Mouse (Mus musculus) ovary, postnatal 36 days (tissue): ENCODE results near the gene Hoxd4.
A peak's percentile ranks its signal among the peaks of the same experiment; 100 is the strongest.

Experiments
- DNase-seq: peaks from one replicate; pipeline ENCODE4 v3.0.0; 2022; ENCODE audit warnings: low spot score, mixed read lengths

The Hoxd4 gene

DNA sequence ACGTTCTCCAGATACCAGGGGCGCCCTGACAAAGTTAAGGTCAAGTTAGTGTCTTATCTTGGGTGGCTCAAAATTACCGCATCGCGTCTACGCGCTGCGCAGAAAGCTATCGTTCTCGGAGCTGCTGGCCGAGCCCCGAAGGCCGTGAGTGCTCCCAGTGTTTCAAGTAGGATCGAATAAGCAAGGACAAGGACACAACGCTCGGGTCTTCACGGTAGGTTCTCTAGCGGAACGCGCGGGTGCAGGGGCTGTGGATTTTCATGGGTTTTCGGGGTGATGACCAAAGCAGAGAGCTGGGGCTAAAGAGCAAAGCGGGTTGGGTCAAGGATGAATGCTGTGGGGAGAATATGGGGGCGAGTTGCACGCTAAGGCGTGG is 32.1 kb upstream of the Hoxd4 start:
- no peak for DNase-seq

- DNase-seq: no peak
These were observed 31.7 kb upstream of the Hoxd4 start for GRCm38 (mm10) chr2:74679980-74680379.

- DNase-seq: no peak
These were observed 30.9 kb upstream of the Hoxd4 start for GRCm38 (mm10) chr2:74680561-74681398.

DNA sequence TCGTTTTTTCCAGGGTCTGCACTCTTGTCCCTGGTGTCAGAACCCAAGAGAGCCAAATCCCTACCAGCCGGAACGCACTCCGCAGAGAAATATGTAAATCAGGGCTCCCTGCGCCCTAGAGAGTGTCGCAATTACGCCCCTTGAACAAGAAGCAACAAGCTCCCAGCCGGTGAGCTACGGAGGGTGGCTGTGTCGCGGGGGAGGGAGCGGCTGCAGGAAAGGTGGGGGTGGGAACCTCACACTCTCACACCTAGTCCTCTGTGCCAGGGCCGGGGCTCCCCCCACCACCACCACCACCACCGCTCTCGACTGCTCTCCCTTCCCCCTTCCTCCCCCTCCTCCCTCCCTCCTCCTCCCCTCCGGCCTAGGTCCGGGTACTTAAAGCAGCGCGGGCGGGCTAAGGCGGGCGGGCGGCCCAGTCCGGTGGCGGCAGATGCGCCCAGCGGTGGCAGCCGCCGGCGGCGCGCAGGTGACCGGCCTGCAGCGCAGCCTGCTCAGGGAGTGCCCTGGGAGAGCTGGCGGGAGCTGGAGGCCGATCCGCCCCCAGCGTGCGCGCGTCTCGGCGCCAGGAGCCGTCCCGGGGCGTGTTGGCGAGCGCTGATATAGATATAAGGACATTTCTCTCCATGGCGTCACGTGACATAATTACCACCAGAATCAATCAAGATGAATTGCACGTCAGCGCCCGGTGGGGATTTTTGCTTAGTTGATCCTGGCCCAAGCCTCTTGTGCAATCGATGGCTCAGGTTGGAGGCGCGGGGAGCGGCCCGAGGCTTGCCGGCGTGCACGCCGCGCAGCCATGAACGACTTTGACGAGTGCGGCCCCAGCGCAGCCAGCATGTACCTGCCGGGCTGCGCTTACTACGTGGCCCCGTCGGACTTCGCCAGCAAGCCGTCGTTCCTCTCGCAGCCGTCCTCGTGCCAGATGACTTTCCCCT is 29.9 kb upstream of the Hoxd4 start:
- no peak for DNase-seq

DNA sequence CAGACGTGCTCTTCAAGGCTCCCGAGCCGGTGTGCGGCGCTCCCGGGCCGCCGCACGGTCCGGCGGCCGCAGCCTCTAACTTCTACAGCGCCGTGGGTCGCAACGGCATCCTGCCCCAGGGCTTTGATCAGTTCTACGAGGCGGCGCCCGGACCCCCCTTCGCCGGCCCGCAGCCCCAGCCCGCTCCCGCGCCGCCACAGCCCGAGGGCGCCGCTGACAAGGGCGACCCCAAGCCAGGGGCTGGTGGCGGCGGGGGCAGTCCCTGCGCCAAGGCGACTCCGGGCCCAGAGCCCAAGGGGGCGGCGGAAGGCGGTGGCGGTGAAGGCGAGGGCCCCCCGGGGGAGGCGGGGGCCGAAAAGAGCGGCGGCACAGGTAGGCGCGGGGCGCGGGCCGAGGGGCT is 28.9 kb upstream of the Hoxd4 start:
- no peak for DNase-seq

DNA sequence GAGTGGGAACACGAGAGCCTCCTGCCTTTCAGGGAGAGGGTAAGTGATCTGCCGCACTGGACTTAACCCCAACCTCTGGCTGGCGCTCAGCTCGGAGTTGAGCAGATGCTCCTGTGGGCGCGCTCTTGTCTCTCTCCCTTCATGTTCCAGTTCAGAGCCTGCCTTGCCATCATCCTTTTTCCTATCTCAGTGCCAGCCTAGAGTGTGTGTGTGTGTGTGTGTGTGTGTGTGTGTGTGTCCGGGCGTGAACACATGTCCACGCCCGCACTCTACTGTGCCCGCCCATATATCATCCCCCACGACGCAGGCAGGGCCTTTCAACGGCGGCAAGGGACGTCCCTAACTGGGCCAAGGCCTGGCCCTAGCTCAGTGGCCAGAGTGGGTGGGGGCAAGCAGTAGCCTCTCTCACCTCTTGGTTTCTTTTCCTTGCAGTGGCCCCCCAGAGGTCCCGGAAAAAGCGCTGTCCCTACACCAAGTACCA is 28.2 kb upstream of the Hoxd4 start:
- no peak for DNase-seq

GRCm38 (mm10) chr2:74684106-74684505 is 27.6 kb upstream of the Hoxd4 start:
- DNase-seq: no peak

- no peak for DNase-seq
These were observed 26.6 kb upstream of the Hoxd4 start for GRCm38 (mm10) chr2:74685059-74685603.

DNA sequence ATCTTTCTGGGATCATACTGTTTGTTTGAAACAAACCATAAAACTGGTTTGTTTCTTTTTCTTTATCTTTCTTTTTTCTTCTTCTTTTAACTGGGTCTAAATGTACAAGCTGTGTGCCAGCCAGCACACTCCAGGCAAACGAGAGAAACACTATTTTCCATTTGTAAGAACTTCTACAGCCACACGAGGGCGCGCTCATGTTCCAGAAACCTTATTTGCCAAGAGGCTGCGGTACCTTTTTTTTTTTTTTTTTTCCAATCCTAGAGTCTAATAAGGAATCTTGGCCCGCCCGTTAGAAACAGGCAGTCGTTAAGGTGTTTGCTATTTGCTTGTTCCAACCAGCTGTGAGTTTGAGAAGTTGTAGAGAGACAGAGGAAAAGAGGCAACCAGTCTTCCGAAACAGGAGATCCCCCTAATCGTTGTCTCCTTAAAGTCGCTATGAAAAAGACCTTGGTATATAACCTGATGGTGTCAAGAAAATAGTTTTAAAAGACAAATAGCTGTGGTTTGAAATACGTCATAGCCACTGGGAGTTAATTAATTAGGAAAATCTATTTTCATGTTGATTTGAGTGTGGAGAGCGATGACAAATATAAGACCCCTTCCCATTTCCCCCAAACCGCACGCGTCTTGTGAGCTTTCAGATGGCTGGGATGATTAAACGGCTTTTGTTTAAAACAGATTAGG is 25.3 kb upstream of the Hoxd4 start:
- peak; percentile 65 for DNase-seq

DNA sequence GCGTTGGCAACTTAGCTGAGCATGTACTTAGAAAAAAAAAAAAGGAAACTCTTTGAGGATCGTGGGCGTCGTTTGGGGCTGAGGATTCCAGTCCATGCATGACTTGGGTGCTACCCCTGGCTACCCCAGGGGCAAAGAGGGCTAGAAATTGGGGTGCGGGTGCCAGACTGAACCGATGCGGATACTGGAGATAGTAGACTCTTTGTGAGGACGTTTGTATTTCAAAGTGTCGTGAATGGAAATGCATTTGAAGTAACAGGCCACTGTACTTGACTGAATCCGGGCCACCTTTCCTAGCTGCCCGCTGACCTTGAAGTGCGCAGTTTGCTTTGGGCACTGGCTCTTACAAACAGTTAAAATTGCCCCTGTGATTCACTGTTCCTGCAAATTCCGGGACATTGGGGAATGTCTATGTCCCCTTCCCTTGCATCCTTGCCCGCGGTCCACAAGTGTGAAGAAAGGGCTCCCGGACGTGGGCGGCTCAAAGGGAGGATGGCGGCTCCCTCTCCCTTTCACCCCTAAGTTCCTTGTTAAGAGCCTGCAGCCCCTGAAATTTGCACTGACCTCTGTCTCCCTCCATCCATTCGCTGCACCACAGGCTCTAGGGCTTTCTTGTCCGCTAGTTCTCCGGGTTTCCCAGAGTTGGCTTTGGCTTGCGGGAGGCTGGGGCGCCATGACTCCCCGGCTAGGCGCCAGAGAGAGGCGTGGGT is 24.6 kb upstream of the Hoxd4 start:
- no peak for DNase-seq

DNA sequence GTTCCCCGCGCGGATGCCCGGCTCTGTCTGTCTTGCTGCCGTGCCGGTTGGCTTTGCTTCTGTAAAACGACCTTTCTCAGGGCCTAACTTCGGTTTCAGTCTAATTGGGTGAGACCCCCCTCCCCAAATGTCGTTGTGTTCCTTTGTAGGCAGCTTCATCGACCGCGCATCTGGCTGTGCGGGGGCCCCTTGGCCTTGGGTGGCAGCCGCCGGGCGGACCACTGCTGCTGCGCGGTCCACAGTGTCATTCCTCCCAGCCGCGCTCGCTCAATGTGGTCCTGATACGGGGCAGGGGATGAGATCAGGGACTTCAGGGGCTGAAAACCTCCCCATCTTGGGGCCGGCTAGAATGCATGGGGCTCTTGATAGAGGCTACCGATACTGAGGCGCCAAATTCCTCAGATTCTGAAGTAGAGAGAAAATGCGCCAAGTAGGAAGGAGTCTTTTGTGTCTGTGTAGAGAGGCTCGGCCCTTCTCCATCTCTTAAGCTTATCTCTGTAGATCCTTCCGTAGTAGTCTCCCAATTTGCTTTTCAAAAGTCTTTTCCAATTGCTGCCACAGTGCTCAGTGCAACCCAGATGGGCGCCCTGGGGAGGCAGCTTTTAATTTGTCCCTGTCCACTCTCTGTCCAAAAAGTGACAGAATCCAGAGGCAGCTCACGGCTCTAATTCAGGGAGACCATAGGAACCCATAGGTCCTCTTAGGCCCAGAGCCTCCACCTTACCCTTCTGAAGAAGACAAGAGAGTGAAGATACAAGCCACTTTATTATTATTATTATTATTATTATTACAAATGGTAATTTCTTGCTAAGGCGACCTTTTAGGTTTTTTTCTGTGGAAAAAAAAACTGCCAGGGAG is 23.8 kb upstream of the Hoxd4 start:
- no peak for DNase-seq

GRCm38 (mm10) chr2:74688795-74689573 is 22.7 kb upstream of the Hoxd4 start:
- DNase-seq: no peak

DNA sequence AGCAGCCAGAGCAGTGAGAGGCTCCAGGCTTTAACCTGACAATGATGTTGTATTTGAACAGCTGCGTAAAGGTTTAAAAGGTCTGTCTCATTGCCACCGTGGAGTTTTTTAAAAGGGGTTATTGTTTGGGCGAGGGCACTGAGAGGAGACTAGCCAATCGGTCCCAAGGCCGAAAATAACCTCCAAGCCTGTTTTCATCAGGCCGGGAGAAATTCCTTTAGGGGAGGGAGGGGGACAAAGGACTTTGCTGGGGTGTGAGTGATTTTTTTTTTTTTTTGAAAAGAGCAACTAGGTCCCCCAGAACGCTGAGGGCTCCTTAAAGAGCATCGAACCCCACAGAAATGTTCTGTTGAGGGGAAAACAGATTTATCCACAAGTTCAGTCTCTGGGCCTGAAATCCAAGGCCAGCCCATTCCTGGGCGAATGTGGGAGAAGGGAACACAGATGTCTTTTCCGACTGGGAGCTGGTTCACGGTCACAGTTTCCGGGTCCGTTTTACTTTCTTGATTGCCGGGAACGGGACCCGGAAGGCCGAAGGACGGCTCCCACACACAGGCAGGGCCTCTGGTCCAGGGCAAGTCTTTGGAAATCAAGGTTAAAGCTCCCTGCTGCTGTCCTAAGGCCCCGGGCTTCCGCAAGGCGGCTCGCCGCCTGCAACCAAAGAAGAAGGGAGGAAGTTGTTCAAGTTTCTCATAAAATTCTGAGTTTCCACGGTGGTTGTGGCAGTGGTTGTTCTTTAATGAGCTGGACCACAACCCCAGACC is 22.0 kb upstream of the Hoxd4 start:
- no peak for DNase-seq

GRCm38 (mm10) chr2:74690338-74690716 is 21.4 kb upstream of the Hoxd4 start:
- no peak for DNase-seq

DNA sequence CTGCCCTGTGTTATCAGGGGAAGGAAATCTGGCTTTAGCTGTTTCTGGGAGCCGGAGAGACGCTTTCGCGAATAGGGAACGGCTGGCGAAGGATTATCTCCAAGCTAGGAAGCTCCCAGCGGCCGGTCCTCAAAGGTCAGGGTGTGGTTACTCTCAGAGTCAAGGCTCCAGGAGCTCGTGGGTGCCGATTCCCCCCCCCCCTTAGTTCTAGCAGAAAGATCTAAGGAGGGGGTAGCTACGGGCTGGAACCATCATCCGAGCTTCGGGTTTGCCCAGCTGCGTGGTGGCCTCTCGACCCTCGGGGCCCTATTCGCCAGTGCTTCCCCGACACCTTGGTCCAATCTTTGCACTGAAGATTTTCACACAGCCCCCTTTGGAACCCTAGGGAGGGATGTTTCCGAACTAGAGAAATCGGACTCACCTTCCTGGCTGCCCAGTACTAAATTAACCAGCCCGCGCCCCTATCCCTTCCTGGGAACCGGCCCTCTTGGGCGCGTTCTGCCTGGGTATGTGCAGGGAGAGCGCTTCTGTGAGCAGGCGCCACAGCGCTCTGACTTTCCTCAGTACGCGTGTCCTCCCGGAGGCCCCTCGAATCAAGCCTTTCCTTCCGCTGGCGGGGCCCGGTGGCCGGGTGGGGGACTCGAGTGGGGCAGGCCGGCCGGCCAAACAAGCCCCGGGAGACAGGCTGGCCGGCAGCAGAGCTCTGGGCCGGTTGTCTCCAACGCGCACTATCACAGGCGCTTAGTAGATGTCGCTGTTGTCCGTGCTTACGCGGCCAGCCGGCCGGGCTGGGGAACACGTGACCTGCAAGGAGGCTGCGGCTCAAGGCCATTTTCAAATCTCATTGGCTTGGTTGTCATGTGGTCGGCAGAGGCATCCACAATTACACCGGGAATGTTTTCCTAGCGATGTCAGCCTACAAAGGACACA is 20.4 kb upstream of the Hoxd4 start, which contains the start of gene Hoxd10:
TSS of gene Hoxd10 (plus strand) at position 903 of the 930 bp plus-strand sequence.
- peak; percentile 76 for DNase-seq

- DNase-seq: no peak
These were observed 19.5 kb upstream of the Hoxd4 start for GRCm38 (mm10) chr2:74691995-74692807.
